In the genomic region with DNA sequence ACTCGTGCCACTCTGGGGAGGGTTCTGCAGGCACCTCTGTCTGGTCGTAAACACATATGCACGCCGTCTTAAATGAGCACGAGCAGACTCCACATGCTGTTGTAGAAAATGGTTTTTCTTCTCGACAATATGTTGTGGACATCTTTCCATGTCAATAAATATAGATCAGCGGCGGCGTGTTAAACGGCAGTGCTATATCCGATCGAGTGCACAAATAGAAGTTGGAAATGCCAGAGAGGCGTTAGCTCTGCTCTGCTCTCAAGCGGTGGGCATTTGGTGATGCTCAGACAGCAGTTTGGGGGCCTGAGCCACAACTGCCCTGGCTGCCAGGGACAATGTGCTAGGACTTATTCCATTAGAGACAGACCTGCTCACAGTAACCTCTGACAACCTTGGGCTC, we compare ENCODE assay signal across 20 mouse cellular contexts.
"Had no signal": no experiment of that assay in that cellular context is flagged by ENCODE, and none has a peak within 500 bp of the region (broad histone marks: within the 10 kb centered on the region; RNA-seq: fewer than 3 reads in every experiment).

No protein-coding gene starts in this region.

- DNase-seq: kidney, adult 11 months; kidney, adult 8-10 months; kidney, postnatal 10 days; kidney, postnatal 4 days; liver, postnatal 0 days; lung, embryonic 14.5 days; thymus, adult 18-20 months; thymus, postnatal 36 days had no signal

- H3K4me3 ChIP-seq: intestine, embryonic 15.5 days; kidney, embryonic 15.5 days; left cerebral cortex, adult 2 months; limb, embryonic 12.5 days; limb, embryonic 15.5 days; midbrain, embryonic 13.5 days; stomach, embryonic 15.5 days had no signal

- H3K36me3 ChIP-seq: intestine, embryonic 15.5 days; kidney, embryonic 15.5 days; limb, embryonic 12.5 days; limb, embryonic 15.5 days; midbrain, embryonic 13.5 days; stomach, embryonic 15.5 days had no signal

- H3K9me3 ChIP-seq: intestine, embryonic 15.5 days; kidney, embryonic 15.5 days; limb, embryonic 12.5 days; limb, embryonic 15.5 days; midbrain, embryonic 13.5 days; stomach, embryonic 15.5 days had no signal

- H3K4me2 ChIP-seq: intestine, embryonic 15.5 days; kidney, embryonic 15.5 days; limb, embryonic 12.5 days; limb, embryonic 15.5 days; liver, embryonic 11.5 days; lung, embryonic 14.5 days; midbrain, embryonic 13.5 days; stomach, embryonic 15.5 days had no signal

- H3K9ac ChIP-seq: intestine, embryonic 15.5 days; kidney, embryonic 15.5 days; limb, embryonic 12.5 days; limb, embryonic 15.5 days; liver, embryonic 14.5 days; liver, postnatal 0 days; lung, embryonic 14.5 days; midbrain, embryonic 13.5 days; stomach, embryonic 15.5 days had no signal

- H3K4me1 ChIP-seq: intestine, embryonic 15.5 days; limb, embryonic 15.5 days; midbrain, embryonic 13.5 days; stomach, embryonic 15.5 days had no signal

- H3K27me3 ChIP-seq: intestine, embryonic 15.5 days; midbrain, embryonic 13.5 days; stomach, embryonic 15.5 days had no signal

- H3K27ac ChIP-seq: intestine, embryonic 15.5 days; kidney, embryonic 15.5 days; left cerebral cortex, adult 2 months; limb, embryonic 12.5 days; limb, embryonic 15.5 days; liver, embryonic 14.5 days; macrophage; midbrain, embryonic 13.5 days; stomach, embryonic 15.5 days had no signal

- ATAC-seq: intestine, embryonic 15.5 days; liver, postnatal 0 days; lung, postnatal 0 days; midbrain, embryonic 13.5 days; midbrain, embryonic 16.5 days had no signal
